Mouse (Mus musculus): Measurements from ENCODE around the gene Ddx55. TPM values are rescaled to one million over a fixed set of nuclear protein-coding genes. Genes with fewer than 3 reads are reported as not detected.
"Not testable (repeated sequence)": the region's sequence is repeated elsewhere in the genome, so short reads cannot be mapped to it uniquely, and the experiment has no call there.

Gene Ddx55
- polyA plus RNA-seq, 1 experiment from 2014 or later, result 22.7 TPM

DNA sequence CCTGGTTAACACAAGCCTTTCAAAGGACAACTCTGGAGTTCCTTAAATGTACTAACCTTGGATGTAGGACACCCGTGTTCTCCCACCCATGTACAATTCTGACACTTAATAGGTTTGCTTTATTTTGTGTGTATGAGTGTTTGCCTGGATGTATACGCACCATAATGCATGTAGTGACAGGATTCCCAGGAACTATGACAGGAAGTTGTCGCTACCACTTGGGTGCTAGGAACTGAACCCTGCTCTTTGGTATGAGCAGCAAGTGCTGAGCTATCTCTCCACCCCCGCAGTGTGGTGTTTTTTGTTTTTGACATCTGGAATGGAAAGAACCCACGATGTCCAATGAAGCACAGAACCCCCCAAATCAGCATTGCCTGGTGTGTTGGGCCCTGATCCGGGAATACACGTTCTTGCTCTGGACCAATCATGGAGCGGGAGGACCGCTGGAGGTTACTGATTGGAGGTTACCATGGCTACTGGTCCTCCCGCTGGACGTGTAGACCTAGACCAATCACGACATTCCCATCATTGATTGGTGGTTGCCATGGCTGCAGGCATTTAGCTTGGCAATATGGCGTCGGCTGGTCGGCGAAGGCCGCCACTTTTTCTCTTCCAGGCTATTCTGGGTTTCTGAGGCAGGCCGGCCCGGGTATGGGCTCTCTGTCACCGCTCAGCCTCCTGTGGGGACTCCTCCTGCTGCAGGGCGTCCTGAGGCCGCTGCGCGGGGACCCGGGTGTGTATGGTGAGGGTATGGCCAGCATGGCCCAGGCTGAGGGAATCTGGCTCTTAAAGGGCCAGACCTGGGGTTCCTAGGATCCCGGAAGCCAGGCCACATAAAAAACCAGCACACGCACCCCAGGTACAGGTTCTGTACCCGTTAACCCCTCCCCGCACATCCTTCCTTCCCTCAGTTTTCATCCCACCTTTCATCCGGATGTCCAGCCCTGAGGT, 45.8 kb downstream of the Ddx55 start:
- Histone ChIP-seq H3K9me3 (ENCODE audit: control insufficient read depth, low read length) (no peaks in the 10 kb centered on the region), H3K9ac (peak overlapping the region; percentile 76), H3K4me3 (replicated peaks; ENCODE audit: low read length) (peak overlapping the region; percentile 88), H3K27me3 (ENCODE audit: control insufficient read depth, insufficient read depth, low read length) (no peaks in the 10 kb centered on the region), H3K4me1 (replicated peaks; ENCODE audit: control insufficient read depth, insufficient read depth, low read length) (peaks cover 13% of the 10 kb centered on the region; the same call in 1 of the 2 replicates), H3K36me3 (replicated peaks; ENCODE audit: control insufficient read depth, insufficient read depth) (peaks cover 46% of the 10 kb centered on the region), H3K4me2 (replicated peaks) (peak overlapping the region; percentile 97), H3K27ac (peak overlapping the region; percentile 53)
- DNase-seq (ENCODE audit: low spot score) (peak; percentile 99), ATAC-seq (ENCODE audit: low FRiP score) (peak; percentile 99)
- WGBS, result 6% methylated on average over 30 of the region's 30 CpGs

DNA sequence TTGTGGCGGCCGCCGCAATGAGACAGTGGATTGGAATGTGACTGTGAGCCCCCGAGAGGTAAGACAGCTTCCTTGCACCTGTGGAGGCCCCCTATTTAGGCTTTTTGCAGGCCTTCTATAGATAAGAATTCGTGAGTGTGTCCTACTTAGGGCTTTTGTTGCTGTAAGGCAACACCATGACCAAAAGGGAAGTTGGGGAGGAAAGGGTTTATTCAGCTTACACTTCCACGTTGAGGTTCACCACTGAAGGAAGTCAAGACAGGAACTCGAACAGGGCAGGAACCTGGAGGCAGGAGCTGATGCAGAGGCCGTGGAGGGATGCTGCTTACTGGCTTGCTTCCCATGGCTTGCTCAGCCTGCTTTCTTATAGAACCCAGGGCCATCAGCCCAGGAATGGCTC, 47.1 kb downstream of the Ddx55 start:
- WGBS, result 59% methylated on average over 8 of the region's 8 CpGs
- DNase-seq (ENCODE audit: low spot score), result not testable (repeated sequence)

DNA sequence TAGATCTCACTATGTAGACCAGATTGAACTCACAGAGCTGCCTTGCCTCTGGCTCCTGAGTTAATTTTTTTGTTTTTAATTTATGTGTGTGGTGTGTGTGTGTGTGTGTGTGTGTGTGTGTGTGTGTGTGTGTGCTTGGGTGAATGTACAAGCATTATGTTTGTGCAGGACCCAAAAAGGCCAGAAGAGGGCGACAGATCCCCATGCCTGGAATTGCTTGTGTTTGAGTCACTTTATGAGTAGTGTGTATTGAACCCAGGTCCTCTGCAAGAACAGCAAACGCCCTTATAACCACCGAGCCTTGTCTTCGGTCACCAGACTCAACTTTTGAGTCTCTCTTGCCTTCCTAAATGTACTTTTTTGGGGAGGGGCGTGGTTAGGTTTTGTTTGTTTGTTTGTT, 49.7 kb downstream of the Ddx55 start:
- Histone ChIP-seq H3K36me3 (replicated peaks; ENCODE audit: control insufficient read depth, insufficient read depth) (peaks cover 30% of the 10 kb centered on the region), H3K9me3 (ENCODE audit: control insufficient read depth, low read length) (no peaks in the 10 kb centered on the region), H3K4me2 (replicated peaks) (no peak overlapping the region), H3K27me3 (ENCODE audit: control insufficient read depth, insufficient read depth, low read length) (no peaks in the 10 kb centered on the region), H3K9ac (no peak overlapping the region), H3K27ac (no peak overlapping the region), H3K4me3 (replicated peaks; ENCODE audit: low read length) (no peak overlapping the region), H3K4me1 (replicated peaks; ENCODE audit: control insufficient read depth, insufficient read depth, low read length) (peaks cover 13% of the 10 kb centered on the region; the same call in 1 of the 2 replicates)
- 78% methylated on average over 5 of the region's 5 CpGs for WGBS
- DNase-seq (ENCODE audit: low spot score) (peak; percentile 61), ATAC-seq (ENCODE audit: low FRiP score) (no peak)

More for the DNA sequence above, 47.1 kb downstream of the Ddx55 start:
- Histone ChIP-seq H3K36me3 (replicated peaks; ENCODE audit: control insufficient read depth, insufficient read depth) (peaks cover 44% of the 10 kb centered on the region), H3K4me1 (replicated peaks; ENCODE audit: control insufficient read depth, insufficient read depth, low read length) (peaks cover 13% of the 10 kb centered on the region; the same call in 1 of the 2 replicates), H3K4me2 (replicated peaks) (peak overlapping the region; percentile 97), H3K4me3 (replicated peaks; ENCODE audit: low read length) (peak overlapping the region; percentile 88)
- H3K9me3 ChIP-seq (ENCODE audit: control insufficient read depth, low read length); H3K27ac ChIP-seq; ATAC-seq (ENCODE audit: low FRiP score); H3K9ac ChIP-seq; H3K27me3 ChIP-seq (ENCODE audit: control insufficient read depth, insufficient read depth, low read length): not testable (repeated sequence)

DNA sequence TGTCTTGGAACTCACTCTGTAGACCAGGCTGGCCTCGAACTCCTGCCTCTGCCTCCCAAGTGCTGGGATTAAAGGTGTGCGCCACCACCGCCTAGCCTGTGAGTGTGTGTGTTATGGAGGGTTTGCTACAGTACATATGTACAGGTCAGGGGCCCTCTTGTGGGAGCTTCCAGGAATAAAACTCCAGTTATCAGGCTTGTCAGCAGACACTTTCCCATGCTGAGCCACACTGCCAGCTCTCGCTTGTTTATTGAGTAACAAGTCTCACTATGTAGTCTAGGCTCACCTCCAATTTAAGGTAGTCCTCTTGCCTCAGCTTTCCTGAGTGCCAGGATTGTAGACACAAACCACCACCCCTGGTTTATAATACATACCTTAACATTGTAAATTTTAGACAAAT, 51.6 kb downstream of the Ddx55 start:
- 92% methylated on average over 4 of the region's 4 CpGs for WGBS
- H3K27me3 ChIP-seq (ENCODE audit: control insufficient read depth, insufficient read depth, low read length), result no peaks in the 10 kb centered on the region

DNA sequence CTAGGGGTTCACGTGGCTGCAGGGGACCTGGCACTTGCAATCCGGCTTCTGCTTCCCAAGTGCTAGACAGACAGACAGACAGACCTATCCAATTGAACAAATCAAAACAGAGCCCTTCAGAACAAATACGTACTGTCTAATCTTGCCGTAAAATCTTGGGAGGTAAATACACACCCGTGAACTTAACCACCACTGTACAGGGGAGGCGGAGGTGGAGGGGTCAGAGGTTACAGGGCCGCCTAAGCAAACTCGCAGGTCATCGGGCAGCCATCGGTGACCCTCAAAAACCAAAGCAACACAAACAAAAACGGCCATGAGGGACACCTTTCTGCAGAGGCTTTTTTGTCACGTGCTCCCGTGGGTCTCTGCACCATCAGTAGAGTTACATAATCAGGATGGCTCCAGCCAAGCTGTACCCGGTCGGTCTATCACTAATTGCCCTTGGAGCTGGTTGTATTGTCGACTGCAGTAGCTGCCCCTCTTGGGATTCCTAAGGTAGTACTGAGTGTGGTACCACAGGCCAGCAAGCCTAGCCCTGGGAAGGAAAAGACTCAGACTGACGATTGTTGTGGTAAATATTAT, 52.5 kb downstream of the Ddx55 start:
- 90% methylated on average over 17 of the region's 17 CpGs for WGBS
- DNase-seq (ENCODE audit: low spot score) (no peak), ATAC-seq (ENCODE audit: low FRiP score) (no peak)
- H3K9ac ChIP-seq, result no peak overlapping the region
- H3K4me1 ChIP-seq (replicated peaks; ENCODE audit: control insufficient read depth, insufficient read depth, low read length), result no peaks in the 10 kb centered on the region
- no peak overlapping the region for H3K4me2 ChIP-seq (replicated peaks)
- H3K9me3 ChIP-seq (ENCODE audit: control insufficient read depth, low read length), result no peaks in the 10 kb centered on the region
- H3K27me3 ChIP-seq (ENCODE audit: control insufficient read depth, insufficient read depth, low read length), result no peaks in the 10 kb centered on the region
- no peak overlapping the region for H3K27ac ChIP-seq
- peaks cover 44% of the 10 kb centered on the region for H3K36me3 ChIP-seq (replicated peaks; ENCODE audit: control insufficient read depth, insufficient read depth)
- H3K4me3 ChIP-seq (replicated peaks; ENCODE audit: low read length), result no peak overlapping the region

More for the DNA sequence above, 51.6 kb downstream of the Ddx55 start:
- DNase-seq (ENCODE audit: low spot score) (no peak), ATAC-seq (ENCODE audit: low FRiP score) (no peak)
- Histone ChIP-seq H3K4me1 (replicated peaks; ENCODE audit: control insufficient read depth, insufficient read depth, low read length) (peaks cover 5% of the 10 kb centered on the region; the same call in 1 of the 2 replicates), H3K27ac (no peak overlapping the region), H3K9me3 (ENCODE audit: control insufficient read depth, low read length) (no peaks in the 10 kb centered on the region), H3K9ac (no peak overlapping the region), H3K4me2 (replicated peaks) (no peak overlapping the region), H3K4me3 (replicated peaks; ENCODE audit: low read length) (no peak overlapping the region), H3K36me3 (replicated peaks; ENCODE audit: control insufficient read depth, insufficient read depth) (peaks cover 42% of the 10 kb centered on the region)

DNA sequence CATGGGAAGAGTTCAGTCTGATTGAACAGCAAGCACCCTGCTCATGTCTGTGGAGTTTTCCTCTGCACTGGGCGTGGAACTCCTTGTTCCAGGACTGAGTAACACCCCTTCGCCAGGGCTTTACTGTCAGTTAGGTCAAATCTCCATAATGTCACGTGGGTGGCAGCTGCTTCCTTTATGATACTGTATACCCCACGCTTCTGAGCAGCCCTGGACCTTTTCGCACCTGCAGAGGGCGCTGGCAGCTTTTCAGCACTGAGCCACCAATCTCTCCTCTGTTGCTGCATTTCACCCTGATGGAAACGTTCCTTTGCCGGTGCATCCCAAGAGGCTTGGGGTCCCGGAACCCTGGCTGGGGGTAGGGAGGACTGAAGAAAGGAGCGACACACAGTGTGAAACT, 58.3 kb downstream of the Ddx55 start:
- DNase-seq (ENCODE audit: low spot score) (no peak), ATAC-seq (ENCODE audit: low FRiP score) (no peak)
- no peak overlapping the region for H3K27ac ChIP-seq
- no peak overlapping the region for H3K4me3 ChIP-seq (replicated peaks; ENCODE audit: low read length)
- H3K27me3 ChIP-seq (ENCODE audit: control insufficient read depth, insufficient read depth, low read length), result no peaks in the 10 kb centered on the region
- WGBS, result 77% methylated on average over 10 of the region's 10 CpGs
- H3K9me3 ChIP-seq (ENCODE audit: control insufficient read depth, low read length), result no peaks in the 10 kb centered on the region
- no peak overlapping the region for H3K9ac ChIP-seq
- H3K36me3 ChIP-seq (replicated peaks; ENCODE audit: control insufficient read depth, insufficient read depth), result peaks cover 55% of the 10 kb centered on the region
- H3K4me2 ChIP-seq (replicated peaks), result no peak overlapping the region
- no peaks in the 10 kb centered on the region for H3K4me1 ChIP-seq (replicated peaks; ENCODE audit: control insufficient read depth, insufficient read depth, low read length)

DNA sequence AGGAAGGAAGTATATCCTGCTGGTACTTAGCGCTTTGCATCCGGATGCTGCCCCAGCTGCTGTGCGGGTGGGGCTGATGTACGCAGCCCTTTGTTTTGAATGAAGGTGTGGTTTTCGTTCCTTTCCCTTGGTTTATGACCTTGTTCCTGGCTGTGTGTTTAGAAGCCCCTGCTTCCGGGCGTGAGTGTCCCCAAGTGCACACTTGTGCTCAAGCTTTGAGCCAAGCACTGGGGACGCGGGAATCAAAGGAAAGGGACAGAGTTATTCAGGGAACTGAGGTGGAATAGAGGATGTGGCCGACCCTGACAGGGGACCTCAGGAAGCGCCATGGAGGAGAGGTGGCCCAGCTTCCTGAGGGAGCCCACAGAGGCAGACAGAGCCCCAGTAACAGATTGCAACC, 62.0 kb downstream of the Ddx55 start:
- Histone ChIP-seq H3K27me3 (ENCODE audit: control insufficient read depth, insufficient read depth, low read length) (no peaks in the 10 kb centered on the region), H3K4me1 (replicated peaks; ENCODE audit: control insufficient read depth, insufficient read depth, low read length) (no peaks in the 10 kb centered on the region), H3K4me3 (replicated peaks; ENCODE audit: low read length) (no peak overlapping the region), H3K27ac (no peak overlapping the region), H3K4me2 (replicated peaks) (no peak overlapping the region), H3K9me3 (ENCODE audit: control insufficient read depth, low read length) (no peaks in the 10 kb centered on the region), H3K9ac (no peak overlapping the region), H3K36me3 (replicated peaks; ENCODE audit: control insufficient read depth, insufficient read depth) (peaks cover 58% of the 10 kb centered on the region)
- whole genome bisulfite sequencing, result 94% methylated on average over 11 of the region's 11 CpGs
- ATAC-seq (ENCODE audit: low FRiP score) (no peak), DNase-seq (ENCODE audit: low spot score) (no peak)

DNA sequence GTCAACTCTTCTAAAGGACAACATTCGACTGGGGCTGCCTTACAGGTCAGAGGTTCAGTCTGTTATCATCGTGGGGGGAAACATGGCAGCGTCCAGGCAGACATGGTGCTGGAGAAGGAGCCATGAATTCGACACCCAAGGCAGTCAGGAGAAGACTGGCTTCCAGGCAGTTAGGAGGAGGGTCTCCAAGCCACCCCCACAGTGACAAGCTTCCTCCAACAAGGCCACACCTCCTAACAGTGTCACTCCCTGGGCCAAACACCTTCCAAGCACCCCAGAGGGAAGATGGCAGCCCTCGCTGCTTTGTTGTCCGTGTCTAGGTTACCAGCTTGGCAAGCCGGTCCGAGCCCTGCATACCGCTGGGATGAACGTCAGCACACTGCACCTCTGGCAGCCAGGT, 66.0 kb downstream of the Ddx55 start:
- Histone ChIP-seq H3K27me3 (ENCODE audit: control insufficient read depth, insufficient read depth, low read length) (no peaks in the 10 kb centered on the region), H3K27ac (no peak overlapping the region), H3K4me3 (replicated peaks; ENCODE audit: low read length) (no peak overlapping the region), H3K4me1 (replicated peaks; ENCODE audit: control insufficient read depth, insufficient read depth, low read length) (no peaks in the 10 kb centered on the region), H3K36me3 (replicated peaks; ENCODE audit: control insufficient read depth, insufficient read depth) (peaks cover 53% of the 10 kb centered on the region), H3K4me2 (replicated peaks) (no peak overlapping the region), H3K9me3 (ENCODE audit: control insufficient read depth, low read length) (no peaks in the 10 kb centered on the region), H3K9ac (no peak overlapping the region)
- ATAC-seq (ENCODE audit: low FRiP score), result no peak
- DNase-seq (ENCODE audit: low spot score), result no peak
- 86% methylated on average over 10 of the region's 10 CpGs for WGBS
